ENCODE assay signal across 14 mouse cellular contexts in the genomic region with DNA sequence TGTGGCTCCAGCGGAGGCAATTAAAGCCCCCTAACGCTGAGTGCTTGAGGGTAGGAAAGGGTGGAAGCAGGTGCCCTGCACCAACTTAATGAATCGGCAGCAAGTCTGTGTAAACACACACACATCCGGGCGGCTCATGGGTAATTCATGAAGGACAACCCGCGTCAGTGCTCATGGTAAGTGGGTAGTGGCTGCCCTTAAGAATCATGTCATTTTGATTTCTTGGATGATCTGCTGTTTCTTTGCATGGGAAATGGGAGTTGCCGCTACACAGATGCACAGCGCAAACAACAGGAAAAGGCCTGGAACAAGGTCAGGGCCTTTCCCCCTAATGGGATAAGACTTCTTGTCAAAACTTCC.
DNase-seq lines count a peak whose midpoint lies in the region; ATAC-seq and TF ChIP-seq lines count a peak whose summit lies in the region.
"Had no signal": no experiment of that assay in that cellular context is flagged by ENCODE, and none has a peak within 500 bp of the region (broad histone marks: within the 10 kb centered on the region; RNA-seq: fewer than 3 reads in every experiment).

No protein-coding gene starts in this region.

- H3K27ac ChIP-seq in kidney, embryonic 14.5 days (ENCODE audit: low read depth, low read length), result no peak overlapping the region
- H3K27ac ChIP-seq in forebrain, embryonic 14.5 days (ENCODE audit: low read depth, low read length), result no peak overlapping the region
- H3K27ac ChIP-seq in kidney, adult 2 months (ENCODE audit: insufficient read depth, low read depth, low read length), result no peak overlapping the region
- no peak overlapping the region for H3K27ac ChIP-seq in midbrain, embryonic 16.5 days (ENCODE audit: low read length)
- no peak overlapping the region for H3K27ac ChIP-seq in layer of hippocampus, adult 2 months
- H3K27ac ChIP-seq: embryonic facial prominence, embryonic 15.5 days had no signal

- no peak for ATAC-seq in kidney, embryonic 14.5 days (ENCODE audit: low FRiP score, low TSS enrichment)
- ATAC-seq in forebrain, embryonic 14.5 days, result peak; percentile 57; the same call in 1 of the 2 replicates
- ATAC-seq in midbrain, embryonic 16.5 days, result peak; percentile 90
- ATAC-seq: CD4-positive, CD25-positive, alpha-beta regulatory T cell, adult 4 months; lung, postnatal 0 days had no signal

- no peak for TF ChIP-seq CTCF in kidney, adult 2 months (conservative IDR thresholded peaks at IDR 0.05; ENCODE audit: insufficient read depth, insufficient read length, low read depth, low read length)
- no peak for TF ChIP-seq CTCF in layer of hippocampus, adult 2 months (conservative IDR thresholded peaks at IDR 0.05)

- H3K4me3 ChIP-seq in kidney, embryonic 14.5 days (ENCODE audit: low read length), result no peak overlapping the region
- H3K4me3 ChIP-seq in forebrain, embryonic 14.5 days (ENCODE audit: low read depth, low read length), result no peak overlapping the region
- no peak overlapping the region for H3K4me3 ChIP-seq in kidney, adult 2 months (ENCODE audit: insufficient read depth, low read depth, low read length)
- no peak overlapping the region for H3K4me3 ChIP-seq in midbrain, embryonic 16.5 days (ENCODE audit: low read depth, low read length)
- H3K4me3 ChIP-seq in layer of hippocampus, adult 2 months, result no peak overlapping the region
- H3K4me3 ChIP-seq: embryonic facial prominence, embryonic 15.5 days had no signal

- H3K4me1 ChIP-seq in kidney, embryonic 14.5 days (ENCODE audit: control insufficient read depth, insufficient read depth, low read length), result peaks cover 4% of the 10 kb centered on the region; the same call in 1 of the 2 replicates
- H3K4me1 ChIP-seq in forebrain, embryonic 14.5 days (ENCODE audit: control insufficient read depth, insufficient read depth, low read length), result no peaks in the 10 kb centered on the region; the same call in 1 of the 2 replicates
- no peaks in the 10 kb centered on the region for H3K4me1 ChIP-seq in kidney, adult 2 months (ENCODE audit: control insufficient read depth, insufficient read depth, low read length)
- H3K4me1 ChIP-seq in midbrain, embryonic 16.5 days (ENCODE audit: control insufficient read depth, insufficient read depth, low read length), result peaks cover 9% of the 10 kb centered on the region

- H3K9ac ChIP-seq in kidney, embryonic 14.5 days (ENCODE audit: low read depth, low read length), result no peak overlapping the region
- no peak overlapping the region for H3K9ac ChIP-seq in forebrain, embryonic 14.5 days (ENCODE audit: low read length)
- no peak overlapping the region for H3K9ac ChIP-seq in midbrain, embryonic 16.5 days (ENCODE audit: low read depth, low read length)
- H3K9ac ChIP-seq: embryonic facial prominence, embryonic 15.5 days had no signal

- whole genome bisulfite sequencing in kidney, embryonic 14.5 days, result 41% methylated on average over 9 of the region's 9 CpGs
- 48% methylated on average over 9 of the region's 9 CpGs for WGBS in forebrain, embryonic 14.5 days
- 48% methylated on average over 9 of the region's 9 CpGs for WGBS in kidney, adult 2 months
- 38% methylated on average over 9 of the region's 9 CpGs for WGBS in midbrain, embryonic 16.5 days

- H3K4me2 ChIP-seq in kidney, embryonic 14.5 days (replicated peaks; ENCODE audit: low read depth, low read length), result no peak overlapping the region
- H3K4me2 ChIP-seq in forebrain, embryonic 14.5 days (ENCODE audit: low read length), result no peak overlapping the region
- H3K4me2 ChIP-seq in midbrain, embryonic 16.5 days (ENCODE audit: low read length), result 0 out of 2 replicates have a peak overlapping the region, but pooled peaks have one; percentile 10
- H3K4me2 ChIP-seq: embryonic facial prominence, embryonic 15.5 days; heart, embryonic 11.5 days had no signal

- H3K36me3 ChIP-seq in kidney, embryonic 14.5 days (ENCODE audit: control insufficient read depth, insufficient read depth, low read length), result no peaks in the 10 kb centered on the region; the same call in 1 of the 2 replicates
- no peaks in the 10 kb centered on the region for H3K36me3 ChIP-seq in forebrain, embryonic 14.5 days (ENCODE audit: control insufficient read depth, insufficient read depth, low read length)
- H3K36me3 ChIP-seq in kidney, adult 2 months (ENCODE audit: control insufficient read depth, insufficient read depth, low read length), result no peaks in the 10 kb centered on the region
- H3K36me3 ChIP-seq in midbrain, embryonic 16.5 days (ENCODE audit: control insufficient read depth, insufficient read depth, low read length), result no peaks in the 10 kb centered on the region
- H3K36me3 ChIP-seq: embryonic facial prominence, embryonic 15.5 days had no signal

- H3K9me3 ChIP-seq in kidney, embryonic 14.5 days (ENCODE audit: control insufficient read depth, low read length), result no peaks in the 10 kb centered on the region
- no peaks in the 10 kb centered on the region for H3K9me3 ChIP-seq in forebrain, embryonic 14.5 days (replicated peaks; ENCODE audit: control insufficient read depth, low read length)
- no peaks in the 10 kb centered on the region for H3K9me3 ChIP-seq in midbrain, embryonic 16.5 days (replicated peaks; ENCODE audit: control insufficient read depth, low read length, poor library complexity, severe bottlenecking)
- H3K9me3 ChIP-seq: embryonic facial prominence, embryonic 15.5 days had no signal

- H3K27me3 ChIP-seq in kidney, embryonic 14.5 days (ENCODE audit: control insufficient read depth, insufficient read depth, low read length), result no peaks in the 10 kb centered on the region
- no peaks in the 10 kb centered on the region for H3K27me3 ChIP-seq in forebrain, embryonic 14.5 days (replicated peaks; ENCODE audit: control insufficient read depth, insufficient read depth, low read length)
- H3K27me3 ChIP-seq in kidney, adult 2 months (replicated peaks; ENCODE audit: control insufficient read depth, insufficient read depth, low read length), result no peaks in the 10 kb centered on the region
- H3K27me3 ChIP-seq in midbrain, embryonic 16.5 days (ENCODE audit: control insufficient read depth, insufficient read depth, low read depth, low read length), result no peaks in the 10 kb centered on the region
- H3K27me3 ChIP-seq: embryonic facial prominence, embryonic 15.5 days; Patski had no signal

- no peak for TF ChIP-seq POLR2A in kidney, adult 2 months (IDR thresholded peaks at IDR 0.05; ENCODE audit: low read depth, low read length)

- peak; percentile 10 for DNase-seq in kidney, adult 11 months
- DNase-seq in forebrain, embryonic 14.5 days (ENCODE audit: low spot score), result peak; percentile 36
- peak; percentile 52 for DNase-seq in kidney, adult 2 months
- no peak for DNase-seq in layer of hippocampus, postnatal 10 days (ENCODE audit: low spot score in 2 of 2)
- no peak for DNase-seq in lung, postnatal 14 days
- DNase-seq in layer of hippocampus, adult 2 months (ENCODE audit: low spot score in 2 of 2), result no peak
- DNase-seq: cerebellum, adult 9-11 months had no signal

Comparison
In these comparisons a context has a peak if more than half of its experiments do, and no peak if none do; other contexts are left out.
1. DNase-seq: peak in kidney, adult 11 months (single experiment), forebrain, embryonic 14.5 days (single experiment) and kidney, adult 2 months (single experiment); none in layer of hippocampus, postnatal 10 days (0 of 2), lung, postnatal 14 days (single experiment) and layer of hippocampus, adult 2 months (0 of 2).